Mouse (Mus musculus): ENCODE measurements around the gene Wdr5. TPM values are rescaled to one million over a fixed set of nuclear protein-coding genes. Genes with fewer than 3 reads are reported as not detected.
"Not testable (repeated sequence)": the region's sequence is repeated elsewhere in the genome, so short reads cannot be mapped to it uniquely, and the experiment has no call there.

Gene Wdr5
- total and polyA plus RNA-seq, 2 experiments = 16.7 to 18.3 TPM

GRCm38 (mm10) chr2:27540515-27540836, 25.5 kb downstream of the Wdr5 start:
- no peak for DNase-seq (ENCODE audit: extremely low read depth, low read depth, low spot score)
- Histone ChIP-seq H3K9ac (ENCODE audit: low read depth, low read length) (peak overlapping the region; percentile 59), H3K79me2 (ENCODE audit: control insufficient read depth, insufficient read depth, low read length) (no peaks in the 10 kb centered on the region), H3K4me1 (ENCODE audit: control insufficient read depth, insufficient read depth, low read length) (peaks cover 13% of the 10 kb centered on the region), H3K4me3 (ENCODE audit: insufficient read depth, low read depth, low read length) (peak overlapping the region; percentile 12), H3K27ac (replicated peaks; ENCODE audit: insufficient read depth, low read depth, low read length) (peak overlapping the region; percentile 61), H3K27me3 (ENCODE audit: control insufficient read depth, insufficient read depth, low read length) (no peaks in the 10 kb centered on the region), H3K36me3 (ENCODE audit: control insufficient read depth, insufficient read depth, low read length) (no peaks in the 10 kb centered on the region; the same call in 1 of the 2 replicates)
- TF ChIP-seq CTCF (IDR thresholded peaks at IDR 0.05; ENCODE audit: low read depth, low read length) (no peak), POLR2A (IDR thresholded peaks at IDR 0.05; ENCODE audit: extremely low read depth, insufficient read depth, low read length) (no peak)
- 7% methylated on average over 10 of the region's 10 CpGs for WGBS

DNA sequence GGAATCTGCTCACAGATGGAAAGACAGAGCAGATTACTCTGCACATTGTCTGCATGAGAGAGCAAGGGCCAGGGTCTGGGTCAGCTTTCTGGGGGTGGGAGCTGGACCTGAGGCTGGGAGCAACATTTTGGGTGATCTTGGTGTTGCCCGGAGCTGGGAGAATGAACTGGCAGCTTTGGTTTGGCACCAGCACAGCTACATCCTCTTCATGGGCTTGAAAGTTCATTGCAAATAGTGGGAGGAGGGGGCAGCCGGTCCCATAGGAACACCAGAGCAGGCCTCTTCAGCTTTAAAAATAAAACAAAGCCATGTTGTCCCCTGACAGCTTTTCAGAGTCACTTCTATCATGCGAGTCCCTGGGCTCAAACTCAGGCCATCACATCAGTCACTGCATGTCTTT, 26.3 kb downstream of the Wdr5 start:
- Histone ChIP-seq H3K27ac (replicated peaks; ENCODE audit: insufficient read depth, low read depth, low read length) (peak overlapping the region; percentile 61), H3K79me2 (ENCODE audit: control insufficient read depth, insufficient read depth, low read length) (no peaks in the 10 kb centered on the region), H3K4me1 (ENCODE audit: control insufficient read depth, insufficient read depth, low read length) (peaks cover 13% of the 10 kb centered on the region), H3K36me3 (ENCODE audit: control insufficient read depth, insufficient read depth, low read length) (no peaks in the 10 kb centered on the region), H3K9ac (ENCODE audit: low read depth, low read length) (peak overlapping the region; percentile 59), H3K27me3 (ENCODE audit: control insufficient read depth, insufficient read depth, low read length) (no peaks in the 10 kb centered on the region), H3K4me3 (ENCODE audit: insufficient read depth, low read depth, low read length) (no peak overlapping the region; the same call in 1 of the 2 replicates)
- DNase-seq (ENCODE audit: extremely low read depth, low read depth, low spot score) = no peak
- TF ChIP-seq CTCF (IDR thresholded peaks at IDR 0.05; ENCODE audit: low read depth, low read length) (no peak), POLR2A (IDR thresholded peaks at IDR 0.05; ENCODE audit: extremely low read depth, insufficient read depth, low read length) (no peak)
- WGBS = 62% methylated on average over 3 of the region's 3 CpGs

- Histone ChIP-seq H3K79me2 (ENCODE audit: control insufficient read depth, insufficient read depth, low read length) (no peaks in the 10 kb centered on the region), H3K4me3 (ENCODE audit: insufficient read depth, low read depth, low read length) (no peak overlapping the region), H3K36me3 (ENCODE audit: control insufficient read depth, insufficient read depth, low read length) (no peaks in the 10 kb centered on the region), H3K27ac (replicated peaks; ENCODE audit: insufficient read depth, low read depth, low read length) (no peak overlapping the region), H3K4me1 (ENCODE audit: control insufficient read depth, insufficient read depth, low read length) (peaks cover 15% of the 10 kb centered on the region), H3K9ac (ENCODE audit: low read depth, low read length) (no peak overlapping the region), H3K27me3 (ENCODE audit: control insufficient read depth, insufficient read depth, low read length) (no peaks in the 10 kb centered on the region)
- no peak for TF ChIP-seq POLR2A (IDR thresholded peaks at IDR 0.05; ENCODE audit: extremely low read depth, insufficient read depth, low read length)
- TF ChIP-seq CTCF (IDR thresholded peaks at IDR 0.05; ENCODE audit: low read depth, low read length) = no peak
- 86% methylated on average over 6 of the region's 6 CpGs for whole genome bisulfite sequencing
- DNase-seq (ENCODE audit: extremely low read depth, low read depth, low spot score) = no peak
Observed at GRCm38 (mm10) chr2:27544613-27545012, 29.7 kb downstream of the Wdr5 start.

DNA sequence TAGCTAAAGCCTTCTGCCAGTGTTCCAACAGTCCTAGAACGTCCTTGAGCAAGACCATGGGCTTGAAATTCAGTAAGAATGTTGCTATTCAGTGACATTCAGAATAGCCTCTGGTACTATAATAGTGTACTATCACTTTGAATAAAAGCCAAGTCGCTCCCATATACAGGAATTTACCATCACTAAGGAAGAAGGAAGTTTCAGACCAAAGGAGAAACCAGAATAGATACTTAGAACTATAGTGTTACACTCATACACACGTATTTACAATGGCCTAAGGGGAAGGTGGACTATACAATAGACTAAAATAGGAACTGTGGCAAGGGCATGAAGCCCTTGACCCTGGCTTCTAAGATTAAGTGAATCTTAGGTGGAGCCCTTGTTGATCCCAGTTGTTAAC, 30.6 kb downstream of the Wdr5 start:
- not testable (repeated sequence) for H3K9ac ChIP-seq (ENCODE audit: low read depth, low read length); H3K36me3 ChIP-seq (ENCODE audit: control insufficient read depth, insufficient read depth, low read length); H3K79me2 ChIP-seq (ENCODE audit: control insufficient read depth, insufficient read depth, low read length); DNase-seq (ENCODE audit: extremely low read depth, low read depth, low spot score); H3K27me3 ChIP-seq (ENCODE audit: control insufficient read depth, insufficient read depth, low read length); H3K27ac ChIP-seq (replicated peaks; ENCODE audit: insufficient read depth, low read depth, low read length); H3K4me3 ChIP-seq (ENCODE audit: insufficient read depth, low read depth, low read length)
- H3K4me1 ChIP-seq (ENCODE audit: control insufficient read depth, insufficient read depth, low read length) = peaks cover 15% of the 10 kb centered on the region
- 79% methylated on average over 3 of the region's 3 CpGs for WGBS

DNA sequence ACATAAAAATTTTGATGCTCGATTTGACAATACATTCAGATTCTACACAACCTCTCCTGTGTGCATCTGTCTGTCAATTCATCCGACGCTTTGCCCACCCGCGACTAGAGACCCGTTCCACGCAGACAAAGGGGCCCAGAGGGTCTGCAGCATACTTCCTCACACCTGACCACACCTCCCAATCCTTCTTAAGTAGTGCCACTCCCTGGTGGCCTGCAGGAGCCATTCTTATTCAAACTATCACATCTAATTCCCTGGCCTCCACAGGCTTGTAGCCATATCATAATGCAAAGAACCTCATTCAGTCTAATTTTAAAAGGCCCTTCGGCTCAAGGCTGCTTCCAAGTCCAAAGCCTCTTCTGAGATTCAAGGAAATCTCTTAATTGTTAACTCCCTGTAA, 31.1 kb downstream of the Wdr5 start:
- H3K4me1 ChIP-seq (ENCODE audit: control insufficient read depth, insufficient read depth, low read length) = peaks cover 11% of the 10 kb centered on the region
- not testable (repeated sequence) for H3K36me3 ChIP-seq (ENCODE audit: control insufficient read depth, insufficient read depth, low read length); H3K27me3 ChIP-seq (ENCODE audit: control insufficient read depth, insufficient read depth, low read length); DNase-seq (ENCODE audit: extremely low read depth, low read depth, low spot score); H3K27ac ChIP-seq (replicated peaks; ENCODE audit: insufficient read depth, low read depth, low read length); H3K4me3 ChIP-seq (ENCODE audit: insufficient read depth, low read depth, low read length); H3K79me2 ChIP-seq (ENCODE audit: control insufficient read depth, insufficient read depth, low read length); H3K9ac ChIP-seq (ENCODE audit: low read depth, low read length)
- 97% methylated on average over 8 of the region's 8 CpGs for WGBS

DNA sequence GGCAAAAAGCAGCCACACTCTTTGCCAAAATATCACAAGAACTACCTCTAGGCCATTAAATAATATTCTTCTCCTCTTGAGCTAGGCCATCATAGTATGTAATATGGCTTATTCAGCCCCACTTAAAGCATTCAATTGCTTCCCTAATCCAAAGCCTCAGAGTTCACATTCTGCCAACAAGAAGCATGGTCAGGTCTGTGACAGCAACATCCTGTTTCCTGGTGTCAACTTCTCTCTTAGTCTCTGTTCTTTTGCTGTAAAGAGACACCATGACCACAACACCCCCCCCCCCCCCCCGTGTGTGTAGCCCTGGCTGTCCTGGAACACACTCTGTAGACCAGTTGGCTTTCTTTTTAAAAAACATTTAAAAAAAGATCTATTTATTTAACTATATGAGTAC, 32.4 kb downstream of the Wdr5 start:
- no peaks in the 10 kb centered on the region for H3K36me3 ChIP-seq (ENCODE audit: control insufficient read depth, insufficient read depth, low read length)
- no peaks in the 10 kb centered on the region for H3K27me3 ChIP-seq (ENCODE audit: control insufficient read depth, insufficient read depth, low read length)
- no peaks in the 10 kb centered on the region for H3K79me2 ChIP-seq (ENCODE audit: control insufficient read depth, insufficient read depth, low read length)
- no peak overlapping the region for H3K4me3 ChIP-seq (ENCODE audit: insufficient read depth, low read depth, low read length)
- no peak for TF ChIP-seq POLR2A (IDR thresholded peaks at IDR 0.05; ENCODE audit: extremely low read depth, insufficient read depth, low read length)
- TF ChIP-seq CTCF (IDR thresholded peaks at IDR 0.05; ENCODE audit: low read depth, low read length) = no peak
- H3K27ac ChIP-seq (replicated peaks; ENCODE audit: insufficient read depth, low read depth, low read length) = no peak overlapping the region
- WGBS = 42% methylated on average over 1 of the region's 1 CpGs
- H3K4me1 ChIP-seq (ENCODE audit: control insufficient read depth, insufficient read depth, low read length) = 0 out of 2 replicates have a peak, but pooled peaks cover 1% of the 10 kb centered on the region
- H3K9ac ChIP-seq (ENCODE audit: low read depth, low read length) = no peak overlapping the region
- DNase-seq (ENCODE audit: extremely low read depth, low read depth, low spot score) = no peak
